Comparison of ENCODE assay signal across 8 mouse cellular contexts in genomic region chr9:53990921-53991320, GRCm38 (mm10). TPM values are rescaled to one million over a fixed set of nuclear protein-coding genes. Genes with fewer than 3 reads are reported as not detected.
A peak's percentile ranks its signal among the peaks of the same experiment; 100 is the strongest.
DNase-seq lines count a peak whose midpoint lies in the region; ATAC-seq lines count a peak whose summit lies in the region.

No protein-coding gene starts in this region.

- ATAC-seq in erythroid progenitor cell, adult 5-6 weeks (replicated peaks; ENCODE audit: low FRiP score, poor library complexity, severe bottlenecking), result 0 out of 2 replicates have a peak, but pooled peaks have one; percentile 65
- ATAC-seq in megakaryocyte progenitor cell, adult 5-6 weeks (replicated peaks; ENCODE audit: poor library complexity), result peak; percentile 83

- DNase-seq in adrenal gland, postnatal 14 days, result peak; percentile 42
- DNase-seq in adrenal gland, adult 8-10 months, result no peak
- peak; percentile 9 for DNase-seq in thymus, postnatal 14 days
- no peak for DNase-seq in thymus, postnatal 25 days
- DNase-seq in kidney, adult 9 months, result peak; percentile 30
- peak; percentile 15 for DNase-seq in yolk sac, embryonic 10.5 days (ENCODE audit: low spot score)

RNA-seq across cellular contexts. Expression of gene Elmod1, which starts 15.8 kb away (rescaled TPM):
- total RNA-seq in adrenal gland, postnatal 14 days (2021), result 3.8 and 3.9 TPM in 2 replicates
- 1 to 10 TPM; 3.8 to 7.0 (median 4.3) TPM for total RNA-seq in adrenal gland, adult 8-10 months (2022)
- not detected in 2 replicates for total RNA-seq in erythroid progenitor cell, adult 5-6 weeks (2015; ENCODE audit: low replicate concordance)
- not detected in 2 replicates for total RNA-seq in erythroid progenitor cell, adult 5-6 weeks (2017; ENCODE audit: low replicate concordance)
- not detected in 2 replicates for total RNA-seq in megakaryocyte progenitor cell, adult 5-6 weeks (2015)
- not detected in 2 replicates for total RNA-seq in megakaryocyte progenitor cell, adult 5-6 weeks (2017)

Comparison
In these comparisons a context has a peak if more than half of its experiments do, and no peak if none do; other contexts are left out.
1. DNase-seq: peak in adrenal gland, postnatal 14 days (single experiment), thymus, postnatal 14 days (single experiment), kidney, adult 9 months (single experiment) and yolk sac, embryonic 10.5 days (single experiment); none in adrenal gland, adult 8-10 months (single experiment) and thymus, postnatal 25 days (single experiment).